Comparison of ENCODE assay signal across 8 mouse cellular contexts in genomic region chr9:122247430-122248027, GRCm38 (mm10). TPM values are rescaled to one million over a fixed set of nuclear protein-coding genes. Genes with fewer than 3 reads are reported as not detected.
DNase-seq lines count a peak whose midpoint lies in the region; ATAC-seq lines count a peak whose summit lies in the region.
"Had no signal": no experiment of that assay in that cellular context is flagged by ENCODE, and none has a peak within 500 bp of the region (broad histone marks: within the 10 kb centered on the region; RNA-seq: fewer than 3 reads in every experiment).

No protein-coding gene starts in this region.

- no peaks in the 10 kb centered on the region for H3K27me3 ChIP-seq in forebrain, embryonic 12.5 days
- no peaks in the 10 kb centered on the region for H3K27me3 ChIP-seq in hindbrain, embryonic 15.5 days
- H3K27me3 ChIP-seq: limb, embryonic 12.5 days had no signal

- DNase-seq in MN1 (ENCODE audit: low spot score) = peak; percentile 70
- DNase-seq in brain, embryonic 18.5 days (ENCODE audit: low read depth, low spot score) = peak; percentile 61
- peak; percentile 73 for DNase-seq in left cerebral cortex, adult 11 months (ENCODE audit: low spot score)
- DNase-seq in lung, postnatal 36 days = peak; percentile 95
- peak; percentile 88 for DNase-seq in right cerebral cortex, postnatal 14 days

- H3K4me1 ChIP-seq in forebrain, embryonic 12.5 days = peaks cover 8% of the 10 kb centered on the region; the same call in 1 of the 2 replicates
- no peaks in the 10 kb centered on the region for H3K4me1 ChIP-seq in hindbrain, embryonic 15.5 days (replicated peaks)

- H3K4me2 ChIP-seq in forebrain, embryonic 12.5 days = no peak overlapping the region
- no peak overlapping the region for H3K4me2 ChIP-seq in hindbrain, embryonic 15.5 days
- H3K4me2 ChIP-seq: limb, embryonic 12.5 days had no signal

- H3K4me3 ChIP-seq in forebrain, embryonic 12.5 days (replicated peaks) = no peak overlapping the region
- no peak overlapping the region for H3K4me3 ChIP-seq in hindbrain, embryonic 15.5 days
- H3K4me3 ChIP-seq: limb, embryonic 12.5 days had no signal

- no peak overlapping the region for H3K27ac ChIP-seq in forebrain, embryonic 12.5 days
- no peak overlapping the region for H3K27ac ChIP-seq in hindbrain, embryonic 15.5 days (replicated peaks)
- H3K27ac ChIP-seq: limb, embryonic 12.5 days had no signal

- no peak overlapping the region for H3K9ac ChIP-seq in forebrain, embryonic 12.5 days
- no peak overlapping the region for H3K9ac ChIP-seq in hindbrain, embryonic 15.5 days
- H3K9ac ChIP-seq: limb, embryonic 12.5 days had no signal

- H3K36me3 ChIP-seq in forebrain, embryonic 12.5 days (replicated peaks) = peaks cover 30% of the 10 kb centered on the region
- H3K36me3 ChIP-seq in hindbrain, embryonic 15.5 days = peaks cover 26% of the 10 kb centered on the region

- H3K9me3 ChIP-seq in forebrain, embryonic 12.5 days = no peaks in the 10 kb centered on the region
- no peaks in the 10 kb centered on the region for H3K9me3 ChIP-seq in hindbrain, embryonic 15.5 days
- H3K9me3 ChIP-seq: limb, embryonic 12.5 days had no signal

- 48% methylated on average over 13 of the region's 13 CpGs for WGBS in forebrain, embryonic 12.5 days
- WGBS in hindbrain, embryonic 15.5 days = 45% methylated on average over 13 of the region's 13 CpGs

- peak; percentile 47; the same call in 1 of the 2 replicates for ATAC-seq in forebrain, embryonic 12.5 days (ENCODE audit: low FRiP score)
- peak; percentile 59; the same call in 1 of the 2 replicates for ATAC-seq in hindbrain, embryonic 15.5 days (ENCODE audit: low FRiP score, low read depth)

RNA-seq across cellular contexts. Expression of gene Ano10, which starts 46.7 kb away (rescaled TPM):
- polyA plus RNA-seq in forebrain, embryonic 12.5 days (2016; fragmentation: Nextera tagmentation; extraction: Ambion mirVana) = 36.4 and 37.0 TPM in 2 replicates
- polyA plus RNA-seq in hindbrain, embryonic 15.5 days (2015; fragmentation: Nextera tagmentation; extraction: Ambion mirVana) = 40.0 and 40.5 TPM in 2 replicates
